Mouse (Mus musculus): Measurements from ENCODE around the gene Pid1. TPM values are rescaled to one million over a fixed set of nuclear protein-coding genes. Genes with fewer than 3 reads are reported as not detected.

Pid1 gene
- total and polyA plus RNA-seq, 2 experiments from 2014 or later = 60.2 to 64.0 TPM

- Histone ChIP-seq H3K9ac (replicated peaks; ENCODE audit: low read length, poor library complexity, severe bottlenecking) (no peak overlapping the region), H3K36me3 (ENCODE audit: insufficient read depth, low read length) (no peaks in the 10 kb centered on the region), H3K27ac (ENCODE audit: low read depth, low read length) (no peak overlapping the region), H3K27me3 (ENCODE audit: insufficient read depth, low read length) (no peaks in the 10 kb centered on the region), H3K4me1 (ENCODE audit: insufficient read depth, low read length) (peaks cover 7% of the 10 kb centered on the region; the same call in 1 of the 2 replicates), H3K4me2 (ENCODE audit: low read depth, low read length, poor library complexity, severe bottlenecking) (no peak overlapping the region), H3K4me3 (ENCODE audit: low read depth, low read length) (no peak overlapping the region), H3K9me3 (ENCODE audit: low read length) (no peaks in the 10 kb centered on the region)
- TF ChIP-seq CTCF (IDR thresholded peaks at IDR 0.05) = no peak
- DNase-seq (ENCODE audit: low spot score) = no peak
- 53% methylated on average over 1 of the region's 1 CpGs for WGBS
- ATAC-seq (ENCODE audit: low FRiP score) = no peak
Observed at GRCm38 (mm10) chr1:84177696-84178095, 186.3 kb downstream of the Pid1 start.

GRCm38 (mm10) chr1:84177033-84177432 lies 186.9 kb downstream of the Pid1 start:
- H3K9me3 ChIP-seq (ENCODE audit: low read length) = no peaks in the 10 kb centered on the region
- H3K27me3 ChIP-seq (ENCODE audit: insufficient read depth, low read length) = no peaks in the 10 kb centered on the region
- peak; percentile 11 for DNase-seq (ENCODE audit: low spot score)
- 5% methylated on average over 2 of the region's 2 CpGs for WGBS
- no peak overlapping the region for H3K9ac ChIP-seq (replicated peaks; ENCODE audit: low read length, poor library complexity, severe bottlenecking)
- H3K4me2 ChIP-seq (ENCODE audit: low read depth, low read length, poor library complexity, severe bottlenecking) = no peak overlapping the region
- peaks cover 7% of the 10 kb centered on the region; the same call in 1 of the 2 replicates for H3K4me1 ChIP-seq (ENCODE audit: insufficient read depth, low read length)
- ATAC-seq (ENCODE audit: low FRiP score) = peak; percentile 38; the same call in 1 of the 2 replicates
- H3K27ac ChIP-seq (ENCODE audit: low read depth, low read length) = 0 out of 2 replicates have a peak overlapping the region, but pooled peaks have one; percentile 51
- TF ChIP-seq CTCF (IDR thresholded peaks at IDR 0.05) = no peak
- no peaks in the 10 kb centered on the region for H3K36me3 ChIP-seq (ENCODE audit: insufficient read depth, low read length)
- no peak overlapping the region for H3K4me3 ChIP-seq (ENCODE audit: low read depth, low read length)

GRCm38 (mm10) chr1:84172941-84173340 lies 191.0 kb downstream of the Pid1 start:
- H3K4me1 ChIP-seq (ENCODE audit: insufficient read depth, low read length) = peaks cover 7% of the 10 kb centered on the region; the same call in 1 of the 2 replicates
- H3K4me3 ChIP-seq (ENCODE audit: low read depth, low read length) = no peak overlapping the region
- no peaks in the 10 kb centered on the region for H3K27me3 ChIP-seq (ENCODE audit: insufficient read depth, low read length)
- WGBS = 26% methylated on average over 6 of the region's 6 CpGs
- ATAC-seq (ENCODE audit: low FRiP score) = no peak
- H3K27ac ChIP-seq (ENCODE audit: low read depth, low read length) = 0 out of 2 replicates have a peak overlapping the region, but pooled peaks have one; percentile 6
- no peak for DNase-seq (ENCODE audit: low spot score)
- H3K4me2 ChIP-seq (ENCODE audit: low read depth, low read length, poor library complexity, severe bottlenecking) = no peak overlapping the region
- no peaks in the 10 kb centered on the region for H3K36me3 ChIP-seq (ENCODE audit: insufficient read depth, low read length)
- H3K9me3 ChIP-seq (ENCODE audit: low read length) = no peaks in the 10 kb centered on the region
- no peak for TF ChIP-seq CTCF (IDR thresholded peaks at IDR 0.05)
- H3K9ac ChIP-seq (replicated peaks; ENCODE audit: low read length, poor library complexity, severe bottlenecking) = no peak overlapping the region

- no peak for TF ChIP-seq CTCF (IDR thresholded peaks at IDR 0.05)
- Histone ChIP-seq H3K27ac (ENCODE audit: low read depth, low read length) (no peak overlapping the region), H3K9ac (replicated peaks; ENCODE audit: low read length, poor library complexity, severe bottlenecking) (no peak overlapping the region), H3K9me3 (ENCODE audit: low read length) (no peaks in the 10 kb centered on the region), H3K4me2 (ENCODE audit: low read depth, low read length, poor library complexity, severe bottlenecking) (no peak overlapping the region), H3K4me1 (ENCODE audit: insufficient read depth, low read length) (no peaks in the 10 kb centered on the region), H3K36me3 (ENCODE audit: insufficient read depth, low read length) (no peaks in the 10 kb centered on the region), H3K27me3 (ENCODE audit: insufficient read depth, low read length) (no peaks in the 10 kb centered on the region), H3K4me3 (ENCODE audit: low read depth, low read length) (no peak overlapping the region)
- WGBS = 82% methylated on average over 3 of the region's 3 CpGs
- DNase-seq (ENCODE audit: low spot score) = no peak
- ATAC-seq (ENCODE audit: low FRiP score) = no peak
Observed at GRCm38 (mm10) chr1:84157790-84158189, 206.2 kb downstream of the Pid1 start.

- Histone ChIP-seq H3K27me3 (ENCODE audit: insufficient read depth, low read length) (no peaks in the 10 kb centered on the region), H3K27ac (ENCODE audit: low read depth, low read length) (no peak overlapping the region; the same call in 1 of the 2 replicates), H3K4me1 (ENCODE audit: insufficient read depth, low read length) (no peaks in the 10 kb centered on the region), H3K9ac (replicated peaks; ENCODE audit: low read length, poor library complexity, severe bottlenecking) (no peak overlapping the region), H3K4me2 (ENCODE audit: low read depth, low read length, poor library complexity, severe bottlenecking) (no peak overlapping the region), H3K9me3 (ENCODE audit: low read length) (no peaks in the 10 kb centered on the region), H3K36me3 (ENCODE audit: insufficient read depth, low read length) (no peaks in the 10 kb centered on the region), H3K4me3 (ENCODE audit: low read depth, low read length) (no peak overlapping the region)
- WGBS = 11% methylated on average over 2 of the region's 2 CpGs
- no peak for TF ChIP-seq CTCF (IDR thresholded peaks at IDR 0.05)
- DNase-seq (ENCODE audit: low spot score) = peak; percentile 42
- no peak for ATAC-seq (ENCODE audit: low FRiP score)
Observed at GRCm38 (mm10) chr1:84155585-84155930, 208.4 kb downstream of the Pid1 start.

- no peak overlapping the region for H3K4me2 ChIP-seq (ENCODE audit: low read depth, low read length, poor library complexity, severe bottlenecking)
- 49% methylated on average over 12 of the region's 12 CpGs for WGBS
Observed at GRCm38 (mm10) chr1:84154725-84155584, 209.0 kb downstream of the Pid1 start.

More at GRCm38 (mm10) chr1:84154725-84155584, 209.0 kb downstream of the Pid1 start:
- H3K9me3 ChIP-seq (ENCODE audit: low read length) = no peaks in the 10 kb centered on the region
- no peaks in the 10 kb centered on the region for H3K27me3 ChIP-seq (ENCODE audit: insufficient read depth, low read length)
- no peak overlapping the region for H3K4me3 ChIP-seq (ENCODE audit: low read depth, low read length)
- TF ChIP-seq CTCF (IDR thresholded peaks at IDR 0.05) = no peak
- H3K27ac ChIP-seq (ENCODE audit: low read depth, low read length) = no peak overlapping the region; the same call in 1 of the 2 replicates
- no peaks in the 10 kb centered on the region for H3K4me1 ChIP-seq (ENCODE audit: insufficient read depth, low read length)
- DNase-seq (ENCODE audit: low spot score) (peak; percentile 43), ATAC-seq (ENCODE audit: low FRiP score) (peak; percentile 69)
- no peaks in the 10 kb centered on the region for H3K36me3 ChIP-seq (ENCODE audit: insufficient read depth, low read length)
- no peak overlapping the region for H3K9ac ChIP-seq (replicated peaks; ENCODE audit: low read length, poor library complexity, severe bottlenecking)
